Mouse (Mus musculus) erythroblast, embryonic 14.5 days (primary cell): ENCODE measurements around the gene Cdk8.

Experiments used
- GATA1 ChIP-seq: IDR thresholded peaks from 2 replicates; pipeline ENCODE4 v1.6.1; 2012; ENCODE audit warnings: low read length, inconsistent platforms, mixed read lengths
- TAL1 ChIP-seq: IDR thresholded peaks from 3 replicates; pipeline ENCODE4 v1.6.1; 2012; ENCODE audit warnings: low read length, inconsistent platforms, mixed read lengths

DNA sequence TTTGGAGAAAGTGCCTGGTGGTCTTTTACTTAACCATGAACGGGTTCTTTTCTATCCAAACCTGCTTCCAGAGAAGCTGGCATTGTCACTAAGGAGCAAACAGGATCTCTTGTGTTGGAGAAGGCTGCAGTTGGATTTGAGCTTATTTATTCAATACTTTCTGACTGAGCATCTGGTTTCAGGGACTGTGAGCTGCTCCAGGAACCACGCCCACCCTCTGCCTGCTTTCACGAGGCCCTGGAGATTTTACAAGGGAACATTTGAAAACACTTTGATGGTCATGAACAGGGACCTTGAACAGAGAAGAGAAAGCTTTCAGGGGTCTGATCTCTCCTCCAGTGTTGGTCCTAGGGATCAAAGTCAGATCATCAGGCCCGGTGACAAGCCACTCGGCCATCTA lies 87.0 kb downstream of the Cdk8 start:
- TF ChIP-seq TAL1 (no peak), GATA1 (no peak)
